Mouse (Mus musculus) heart, embryonic 11.5 days (tissue): ENCODE results near the gene Krtap12-1. TPM values are rescaled to one million over a fixed set of nuclear protein-coding genes. Genes with fewer than 3 reads are reported as not detected.
"Not testable (repeated sequence)": the region's sequence is repeated elsewhere in the genome, so short reads cannot be mapped to it uniquely, and the experiment has no call there.

ENCODE experiments used
- ATAC-seq: fragments of 200-750 bp; cut with Nextera tagmentation; replicated peaks from 2 replicates; pipeline ENCODE4 v1.8.0; 2017; ENCODE audit warnings: moderate library complexity; ENCODE audit not compliant: insufficient number of reproducible peaks, low FRiP score, low TSS enrichment
- H3K27ac ChIP-seq: fragments of 300-500 bp; sonication (generic); 2 replicates; pipeline ENCODE4 v1.5.1; 2014; ENCODE audit warnings: mild to moderate bottlenecking, low read depth, low read length
- H3K27me3 ChIP-seq: fragments of 300-500 bp; sonication (generic); 2 replicates; pipeline ENCODE4 v1.6.1; 2014; ENCODE audit warnings: mild to moderate bottlenecking, low read length, mixed read lengths; ENCODE audit not compliant: control insufficient read depth, insufficient read depth
- H3K36me3 ChIP-seq: fragments of 300-500 bp; sonication (generic); 2 replicates; pipeline ENCODE4 v1.6.1; 2014; ENCODE audit warnings: mild to moderate bottlenecking, low read length, moderate library complexity, mixed read lengths; ENCODE audit not compliant: control insufficient read depth, insufficient read depth
- H3K4me1 ChIP-seq: fragments of 300-500 bp; sonication (generic); 2 replicates; pipeline ENCODE4 v1.6.1; 2014; ENCODE audit warnings: low read length; ENCODE audit not compliant: control insufficient read depth, insufficient read depth
- H3K4me2 ChIP-seq: fragments of 300-500 bp; sonication (generic); 2 replicates; pipeline ENCODE4 v1.6.1; 2014; ENCODE audit warnings: mild to moderate bottlenecking, moderate library complexity
- H3K4me3 ChIP-seq: fragments of 300-500 bp; sonication (generic); 2 replicates; pipeline ENCODE4 v1.5.1; 2014; ENCODE audit warnings: low read depth, low read length
- H3K9ac ChIP-seq: fragments of 300-500 bp; sonication (generic); 2 replicates; pipeline ENCODE4 v1.6.1; 2014; ENCODE audit warnings: mild to moderate bottlenecking, low read depth, low read length, moderate library complexity
- H3K9me3 ChIP-seq: fragments of 300-500 bp; sonication (generic); replicated peaks from 2 replicates; pipeline ENCODE4 v1.6.1; 2016; ENCODE audit warnings: low read length; ENCODE audit not compliant: control insufficient read depth
- WGBS: fragments of 180-500 bp; shearing (Covaris S2); extraction: QIAGEN DNeasy Blood & Tissue Kit; methylation state at CpG from one replicate; pipeline ENCODE4 v1.1.7; 2014; ENCODE audit not compliant: insufficient replicate concordance; 5-methylcytosine and 5-hydroxymethylcytosine counted together
- polyA plus RNA-seq: library from polyadenylated mRNA; unstranded; fragments of >200 nt; fragmentation: Nextera tagmentation; extraction: Ambion mirVana; gene quantifications from 2 replicates; pipeline ENCODE4 v1.2.1, GENCODE M21; 2014

Krtap12-1 gene
- polyA plus RNA-seq, 1 experiment from 2014 or later, result not detected

DNA sequence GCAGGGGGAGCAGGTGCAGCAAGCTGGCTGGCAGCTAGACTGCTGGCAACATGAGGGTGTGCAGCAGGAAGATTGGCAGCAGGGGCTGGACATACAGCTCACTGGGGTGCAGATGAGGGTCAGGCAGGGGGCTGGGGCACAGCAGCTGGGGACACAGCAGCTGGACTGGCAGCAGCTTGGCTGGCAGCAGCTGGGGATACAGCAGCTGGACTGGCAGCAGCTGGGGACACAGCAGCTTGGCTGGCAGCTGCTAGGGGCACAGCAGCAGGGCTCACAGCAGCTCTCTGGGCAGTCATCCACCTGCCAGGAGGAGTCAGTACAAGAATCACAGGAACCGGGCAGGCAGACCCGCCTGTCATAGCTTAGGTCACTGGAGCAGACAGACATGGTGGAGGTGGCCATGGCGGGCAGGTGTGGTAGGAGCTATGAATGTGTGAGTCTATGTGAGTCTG lies 30.0 kb upstream of the Krtap12-1 start, which contains the start of gene Gm19402:
Gene Gm19402 (minus strand): TSS at position 402 of the 452 bp plus-strand sequence.
- not testable (repeated sequence) for ATAC-seq, H3K27ac ChIP-seq, H3K4me1 ChIP-seq, H3K36me3 ChIP-seq, H3K9ac ChIP-seq, H3K4me3 ChIP-seq, H3K4me2 ChIP-seq, H3K9me3 ChIP-seq
- 55% methylated on average over 3 of the region's 3 CpGs for WGBS
- H3K27me3 ChIP-seq, result peaks cover 44% of the 10 kb centered on the region

GRCm38 (mm10) chr10:77697133-77697532 lies 23.3 kb upstream of the Krtap12-1 start, which contains the start of gene Gm9508:
Gene Gm9508 (minus strand): TSS chr10:77697233.
- WGBS, result 24% methylated on average over 4 of the region's 4 CpGs
- no peaks in the 10 kb centered on the region for H3K4me1 ChIP-seq
- no peak within 1 kb of the TSS for H3K9ac ChIP-seq
- ATAC-seq, result no peak
- no peaks in the 10 kb centered on the region for H3K9me3 ChIP-seq
- no peak within 1 kb of the TSS for H3K4me3 ChIP-seq
- H3K36me3 ChIP-seq, result no peaks in the 10 kb centered on the region
- H3K27me3 ChIP-seq, result no peaks in the 10 kb centered on the region
- no peak within 1 kb of the TSS for H3K27ac ChIP-seq
- no peak within 1 kb of the TSS for H3K4me2 ChIP-seq

GRCm38 (mm10) chr10:77706326-77706725 lies 14.1 kb upstream of the Krtap12-1 start, which contains the start of gene Gm10272:
Gene Gm10272 (plus strand): TSS chr10:77706626.
- Histone ChIP-seq H3K27me3 (no peaks in the 10 kb centered on the region), H3K4me3 (no peak within 1 kb of the TSS), H3K9me3 (no peaks in the 10 kb centered on the region), H3K4me1 (no peaks in the 10 kb centered on the region), H3K4me2 (no peak within 1 kb of the TSS), H3K27ac (no peak within 1 kb of the TSS), H3K36me3 (no peaks in the 10 kb centered on the region), H3K9ac (no peak within 1 kb of the TSS)
- WGBS, result 70% methylated on average over 1 of the region's 1 CpGs
- ATAC-seq, result no peak

GRCm38 (mm10) chr10:77709831-77710230 lies 10.6 kb upstream of the Krtap12-1 start:
- Histone ChIP-seq H3K27me3 (no peaks in the 10 kb centered on the region), H3K4me2 (no peak overlapping the region), H3K9me3 (no peaks in the 10 kb centered on the region), H3K4me1 (no peaks in the 10 kb centered on the region), H3K27ac (no peak overlapping the region), H3K4me3 (no peak overlapping the region), H3K36me3 (no peaks in the 10 kb centered on the region), H3K9ac (no peak overlapping the region)
- no peak for ATAC-seq
- 75% methylated on average over 3 of the region's 3 CpGs for WGBS

GRCm38 (mm10) chr10:77711157-77711556 lies 9.2 kb upstream of the Krtap12-1 start, which contains the start of gene Gm10024:
Gene Gm10024 (plus strand): TSS chr10:77711457.
- H3K27me3 ChIP-seq, H3K4me3 ChIP-seq, H3K9ac ChIP-seq, H3K4me2 ChIP-seq, ATAC-seq, H3K27ac ChIP-seq, H3K9me3 ChIP-seq, H3K4me1 ChIP-seq, H3K36me3 ChIP-seq: not testable (repeated sequence)

DNA sequence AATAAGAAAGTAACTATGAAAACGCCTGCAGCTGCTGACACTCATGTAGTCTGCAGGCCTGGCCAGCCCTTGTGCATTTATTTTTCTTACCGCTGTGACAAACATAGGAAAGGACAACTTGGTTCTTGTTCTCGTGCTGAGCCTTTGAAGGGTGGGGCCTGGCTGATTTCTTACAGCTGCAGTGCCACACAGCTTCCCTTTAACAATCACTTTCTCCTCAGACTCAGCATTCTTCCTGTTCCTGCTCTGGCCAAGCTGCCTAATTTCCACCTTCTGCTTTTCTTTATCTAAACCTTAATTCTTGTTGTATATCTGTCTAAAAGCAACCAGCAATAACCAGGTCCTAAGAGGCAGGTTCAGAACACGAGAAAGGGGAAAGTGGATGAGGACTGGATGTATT lies 6.7 kb upstream of the Krtap12-1 start:
- H3K4me2 ChIP-seq, result no peak overlapping the region
- H3K9ac ChIP-seq, result no peak overlapping the region
- H3K27me3 ChIP-seq, result no peaks in the 10 kb centered on the region
- no peak overlapping the region for H3K27ac ChIP-seq
- WGBS, result 49% methylated on average over 4 of the region's 4 CpGs
- no peaks in the 10 kb centered on the region for H3K4me1 ChIP-seq
- H3K9me3 ChIP-seq, result no peaks in the 10 kb centered on the region
- no peaks in the 10 kb centered on the region for H3K36me3 ChIP-seq
- H3K4me3 ChIP-seq, result no peak overlapping the region
- ATAC-seq, result no peak

GRCm38 (mm10) chr10:77715507-77715906 lies 4.9 kb upstream of the Krtap12-1 start, which contains the start of gene Gm10142:
Gene Gm10142 (plus strand): TSS chr10:77715807.
- ATAC-seq, result no peak
- Histone ChIP-seq H3K9ac (no peak within 1 kb of the TSS), H3K9me3 (0 out of 2 replicates have a peak, but pooled peaks cover 2% of the 10 kb centered on the region), H3K4me2 (no peak within 1 kb of the TSS), H3K4me3 (no peak within 1 kb of the TSS), H3K36me3 (no peaks in the 10 kb centered on the region), H3K4me1 (no peaks in the 10 kb centered on the region), H3K27ac (no peak within 1 kb of the TSS), H3K27me3 (no peaks in the 10 kb centered on the region)
- 86% methylated on average over 1 of the region's 1 CpGs for WGBS

- 63% methylated on average over 8 of the region's 8 CpGs for WGBS
- no peak for ATAC-seq
- Histone ChIP-seq H3K4me2 (no peak overlapping the region), H3K36me3 (no peaks in the 10 kb centered on the region), H3K9me3 (0 out of 2 replicates have a peak, but pooled peaks cover 2% of the 10 kb centered on the region), H3K4me3 (no peak overlapping the region), H3K9ac (no peak overlapping the region), H3K4me1 (no peaks in the 10 kb centered on the region), H3K27ac (no peak overlapping the region), H3K27me3 (no peaks in the 10 kb centered on the region)
These were observed 4.5 kb downstream of the Krtap12-1 start for GRCm38 (mm10) chr10:77724855-77725254.

- no peak for ATAC-seq
- no peaks in the 10 kb centered on the region for H3K36me3 ChIP-seq
- no peaks in the 10 kb centered on the region for H3K27me3 ChIP-seq
- H3K4me2 ChIP-seq, result no peak within 1 kb of the TSS
- H3K9ac ChIP-seq, result no peak within 1 kb of the TSS
- no peaks in the 10 kb centered on the region for H3K9me3 ChIP-seq
- H3K4me3 ChIP-seq, result no peak within 1 kb of the TSS
- no peaks in the 10 kb centered on the region for H3K4me1 ChIP-seq
- no peak within 1 kb of the TSS for H3K27ac ChIP-seq
- 38% methylated on average over 3 of the region's 3 CpGs for WGBS
These were observed 5.8 kb downstream of the Krtap12-1 start, which contains the start of gene Gm10100 for GRCm38 (mm10) chr10:77726186-77726585. Gene Gm10100 (plus strand): TSS chr10:77726486.
